Mouse (Mus musculus) lung, adult 10 weeks (tissue): ENCODE data around the gene Zfp759. TPM values are rescaled to one million over a fixed set of nuclear protein-coding genes. Genes with fewer than 3 reads are reported as not detected.

Experiments
- polyA plus RNA-seq: library from polyadenylated mRNA; stranded (reverse); fragments of 350-450 nt; fragmentation: Illumina TruSeq; extraction: RNeasy Lipid Tissue Mini Kit (QIAGEN cat#74804); gene quantifications from one replicate; pipeline ENCODE4 v1.2.3, GENCODE M21; 2014; ENCODE audit warnings: low read depth, low replicate concordance; ENCODE audit not compliant: insufficient read depth

The Zfp759 gene
- polyA plus RNA-seq, result 1.5 TPM

GRCm38 (mm10) chr13:67121360-67121759, at the start of gene Zfp759:
Zfp759 (plus strand) TSS chr13:67121660.

GRCm38 (mm10) chr13:67097876-67098275, 23.6 kb upstream of the Zfp759 start, which contains the start of gene Zfp708:
Zfp708 (minus strand) TSS chr13:67097976.

GRCm38 (mm10) chr13:67108194-67108820, 13.2 kb upstream of the Zfp759 start, which contains the start of gene Gm28557:
Gm28557 (minus strand) TSS chr13:67108604.

GRCm38 (mm10) chr13:67116163-67116562, 5.3 kb upstream of the Zfp759 start, which contains the start of gene Rslcan18:
Rslcan18 (minus strand) TSS chr13:67116263.

GRCm38 (mm10) chr13:67172991-67173722, 51.7 kb downstream of the Zfp759 start, which contains the start of gene Rsl1:
Rsl1 (plus strand) TSS chr13:67173182.

Other genes with a start within 250 kb of the Zfp759 start
- gene Gm10767, start 216.7 kb upstream of the Zfp759 start, polyA plus RNA-seq, result 0.80 TPM
- 1.9 TPM for gene Zfp712, start 60.5 kb upstream of the Zfp759 start, polyA plus RNA-seq
- gene Zfp708, start 23.7 kb upstream of the Zfp759 start, polyA plus RNA-seq, result 1.8 TPM
- gene Gm28557, start 13.1 kb upstream of the Zfp759 start, polyA plus RNA-seq, result 4.1 TPM
- gene Rslcan18, start 5.4 kb upstream of the Zfp759 start, polyA plus RNA-seq, result 0.15 TPM
- gene Rsl1, start 51.5 kb downstream of the Zfp759 start, polyA plus RNA-seq, result 4.4 TPM
- 2.2 TPM for gene Zfp455, start 72.8 kb downstream of the Zfp759 start, polyA plus RNA-seq
- gene Zfp458, start 156.8 kb downstream of the Zfp759 start, polyA plus RNA-seq, result 0.58 TPM
- 0.69 TPM for gene Zfp457, start 184.8 kb downstream of the Zfp759 start, polyA plus RNA-seq
- gene Zfp595, start 210.9 kb downstream of the Zfp759 start, polyA plus RNA-seq, result 2.9 TPM
- not detected for gene Gm28044, start 238.9 kb downstream of the Zfp759 start, polyA plus RNA-seq
- gene Zfp953, start 238.9 kb downstream of the Zfp759 start, polyA plus RNA-seq, result 2.0 TPM